Mouse (Mus musculus): Measurements from ENCODE around the gene Ppp4c. TPM values are rescaled to one million over a fixed set of nuclear protein-coding genes. Genes with fewer than 3 reads are reported as not detected.

The Ppp4c gene
- polyA plus RNA-seq, 1 experiment from 2014 or later = 237 TPM

DNA sequence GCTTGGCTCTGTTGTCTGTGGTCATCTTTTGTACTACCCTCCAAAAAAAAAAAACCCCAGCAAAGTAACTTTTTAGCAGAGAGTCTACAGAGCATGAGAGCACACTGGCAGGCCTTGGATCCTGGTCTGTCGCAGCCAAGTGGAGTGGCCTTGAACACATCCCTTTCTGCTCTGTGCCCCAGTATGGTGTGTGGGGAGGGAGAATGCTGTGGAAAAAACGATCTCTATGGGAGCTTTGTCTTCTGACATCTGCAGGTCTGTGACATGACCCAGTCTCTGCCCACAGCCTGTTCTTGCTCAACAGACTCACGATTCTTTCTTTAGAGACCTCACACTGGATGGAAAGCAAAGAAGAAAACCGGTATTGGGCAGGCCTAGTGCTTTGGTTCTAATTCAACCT is 31.3 kb downstream of the Ppp4c start:
- no peak for ATAC-seq (ENCODE audit: insufficient read depth, low FRiP score, low read depth)

DNA sequence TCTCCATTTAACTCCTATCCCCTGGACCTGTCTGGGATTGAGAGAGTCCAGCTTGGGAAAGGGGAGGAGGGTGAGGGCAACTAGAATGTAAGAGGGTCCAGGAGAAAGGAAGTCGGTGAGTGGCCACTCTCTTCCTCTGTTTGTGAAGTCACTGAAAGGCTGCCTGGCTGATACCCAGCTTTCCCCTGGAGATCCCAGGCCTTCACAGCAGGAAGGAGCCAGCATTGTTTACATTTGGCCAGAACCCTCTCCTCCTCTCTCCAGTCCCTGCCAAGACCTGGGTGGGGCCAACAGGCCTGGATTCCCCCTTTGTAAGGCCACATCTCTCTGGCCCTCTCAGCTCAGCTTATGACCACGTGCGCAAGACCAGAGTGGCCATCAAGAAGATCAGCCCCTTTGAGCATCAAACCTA is 31.9 kb downstream of the Ppp4c start:
- peak overlapping the region; percentile 97 for H3K27ac ChIP-seq
- 11% methylated on average over 3 of the region's 3 CpGs for WGBS

More for the DNA sequence above, 31.3 kb downstream of the Ppp4c start:
- Histone ChIP-seq H3K4me1 (peaks cover 40% of the 10 kb centered on the region), H3K27me3 (replicated peaks) (no peaks in the 10 kb centered on the region), H3K36me3 (peaks cover 32% of the 10 kb centered on the region), H3K27ac (peak overlapping the region; percentile 97), H3K4me3 (replicated peaks) (peak overlapping the region; percentile 85), H3K9ac (0 out of 2 replicates have a peak overlapping the region, but pooled peaks have one; percentile 6), H3K4me2 (peak overlapping the region; percentile 88), H3K9me3 (no peaks in the 10 kb centered on the region)
- 40% methylated on average over 4 of the region's 4 CpGs for WGBS

GRCm38 (mm10) chr7:126759672-126760390 is 32.5 kb downstream of the Ppp4c start:
- Histone ChIP-seq H3K4me1 (peaks cover 39% of the 10 kb centered on the region), H3K9me3 (no peaks in the 10 kb centered on the region), H3K27ac (peak overlapping the region; percentile 97), H3K36me3 (peaks cover 26% of the 10 kb centered on the region), H3K27me3 (replicated peaks) (no peaks in the 10 kb centered on the region), H3K9ac (peak overlapping the region; percentile 68), H3K4me2 (peak overlapping the region; percentile 88), H3K4me3 (replicated peaks) (peak overlapping the region; percentile 85)
- ATAC-seq (ENCODE audit: insufficient read depth, low FRiP score, low read depth) = 0 out of 2 replicates have a peak, but pooled peaks have one; percentile 11
- under 1% methylated on average over 23 of the region's 24 CpGs for WGBS

More for the DNA sequence above, 31.9 kb downstream of the Ppp4c start:
- Histone ChIP-seq H3K9me3 (no peaks in the 10 kb centered on the region), H3K36me3 (peaks cover 31% of the 10 kb centered on the region), H3K4me2 (peak overlapping the region; percentile 88), H3K9ac (peak overlapping the region; percentile 68), H3K4me1 (peaks cover 37% of the 10 kb centered on the region), H3K4me3 (replicated peaks) (peak overlapping the region; percentile 85), H3K27me3 (replicated peaks) (no peaks in the 10 kb centered on the region)
- ATAC-seq (ENCODE audit: insufficient read depth, low FRiP score, low read depth) = peak; percentile 67

DNA sequence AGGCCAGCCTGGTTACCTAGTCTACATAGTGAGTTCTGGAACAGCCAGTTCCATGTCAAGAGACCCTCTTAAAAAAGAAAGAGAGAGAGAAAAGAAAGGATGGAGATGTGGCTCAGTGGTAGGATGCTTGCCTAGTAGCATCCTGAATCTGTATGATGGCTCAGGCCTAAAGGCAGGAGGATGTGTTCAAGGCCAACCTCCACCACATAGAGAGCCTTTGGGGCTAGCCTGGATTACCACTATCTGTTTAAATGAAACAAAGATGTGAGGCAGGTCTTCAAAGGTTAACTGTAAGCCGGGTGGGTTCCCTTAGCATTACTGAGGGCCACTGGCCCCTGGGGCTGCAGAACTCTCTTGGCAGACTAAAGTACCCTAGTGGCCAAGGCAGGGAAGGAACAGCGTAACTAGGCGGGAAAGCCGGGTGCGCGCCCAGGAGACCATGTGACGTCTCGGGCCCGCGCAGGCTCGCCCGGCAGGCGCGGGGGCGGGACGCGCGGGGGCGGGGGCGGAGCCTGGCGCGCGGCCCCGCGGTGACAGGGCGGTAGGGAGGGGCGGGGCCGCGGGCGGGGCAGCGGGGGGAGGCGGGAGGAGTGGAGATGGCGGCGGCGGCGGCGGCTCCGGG is 33.1 kb downstream of the Ppp4c start, which contains the start of gene Mapk3:
Gene Mapk3, plus strand, starts transcription at position 552 of the 622 bp plus-strand sequence.
- under 1% methylated on average over 36 of the region's 38 CpGs for WGBS
- peak within 1 kb of the TSS; percentile 88 for H3K4me2 ChIP-seq

GRCm38 (mm10) chr7:126758539-126758938 is 33.8 kb downstream of the Ppp4c start:
- no peak overlapping the region for H3K4me2 ChIP-seq
- H3K4me1 ChIP-seq = peaks cover 35% of the 10 kb centered on the region
- no peak overlapping the region for H3K27ac ChIP-seq
- WGBS = 79% methylated on average over 7 of the region's 7 CpGs
- H3K4me3 ChIP-seq (replicated peaks) = no peak overlapping the region
- H3K9me3 ChIP-seq = no peaks in the 10 kb centered on the region
- H3K36me3 ChIP-seq = peaks cover 13% of the 10 kb centered on the region
- ATAC-seq (ENCODE audit: insufficient read depth, low FRiP score, low read depth) = no peak
- no peaks in the 10 kb centered on the region for H3K27me3 ChIP-seq (replicated peaks)
- no peak overlapping the region for H3K9ac ChIP-seq

More for the DNA sequence above, 33.1 kb downstream of the Ppp4c start, which contains the start of gene Mapk3:
- Histone ChIP-seq H3K9me3 (no peaks in the 10 kb centered on the region), H3K27me3 (replicated peaks) (no peaks in the 10 kb centered on the region), H3K27ac (peak within 1 kb of the TSS; percentile 97), H3K4me3 (replicated peaks) (peak within 1 kb of the TSS; percentile 85), H3K4me1 (peaks cover 35% of the 10 kb centered on the region), H3K9ac (peak within 1 kb of the TSS; percentile 68), H3K36me3 (peaks cover 19% of the 10 kb centered on the region)
- ATAC-seq (ENCODE audit: insufficient read depth, low FRiP score, low read depth) = peak; percentile 63

DNA sequence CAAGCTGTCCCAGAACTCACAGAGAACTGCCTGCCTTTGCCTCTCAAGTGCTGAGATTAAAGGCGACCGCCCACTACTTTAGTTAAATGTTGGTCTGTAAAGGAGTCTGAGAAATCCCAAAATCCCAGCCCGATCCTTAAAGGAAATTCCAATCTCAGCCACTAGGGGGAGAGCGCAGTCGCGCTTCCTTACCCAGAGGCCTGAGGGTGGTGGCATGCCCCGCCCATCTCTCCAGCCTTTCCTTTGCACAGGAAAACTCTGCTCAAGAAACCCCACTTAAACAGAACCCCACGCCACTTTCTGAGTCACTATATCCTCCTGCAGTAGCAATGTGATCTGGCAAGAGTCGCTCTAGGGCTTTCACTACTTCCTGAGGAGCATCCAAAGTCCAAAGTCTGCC is 37.4 kb downstream of the Ppp4c start:
- Histone ChIP-seq H3K9me3 (no peaks in the 10 kb centered on the region), H3K9ac (no peak overlapping the region), H3K4me2 (peak overlapping the region; percentile 23; the same call in 1 of the 2 replicates), H3K27ac (no peak overlapping the region), H3K27me3 (replicated peaks) (no peaks in the 10 kb centered on the region), H3K36me3 (no peaks in the 10 kb centered on the region), H3K4me1 (peaks cover 6% of the 10 kb centered on the region; the same call in 1 of the 2 replicates), H3K4me3 (replicated peaks) (no peak overlapping the region)
- ATAC-seq (ENCODE audit: insufficient read depth, low FRiP score, low read depth) = peak; percentile 53
- WGBS = 1% methylated on average over 9 of the region's 9 CpGs

DNA sequence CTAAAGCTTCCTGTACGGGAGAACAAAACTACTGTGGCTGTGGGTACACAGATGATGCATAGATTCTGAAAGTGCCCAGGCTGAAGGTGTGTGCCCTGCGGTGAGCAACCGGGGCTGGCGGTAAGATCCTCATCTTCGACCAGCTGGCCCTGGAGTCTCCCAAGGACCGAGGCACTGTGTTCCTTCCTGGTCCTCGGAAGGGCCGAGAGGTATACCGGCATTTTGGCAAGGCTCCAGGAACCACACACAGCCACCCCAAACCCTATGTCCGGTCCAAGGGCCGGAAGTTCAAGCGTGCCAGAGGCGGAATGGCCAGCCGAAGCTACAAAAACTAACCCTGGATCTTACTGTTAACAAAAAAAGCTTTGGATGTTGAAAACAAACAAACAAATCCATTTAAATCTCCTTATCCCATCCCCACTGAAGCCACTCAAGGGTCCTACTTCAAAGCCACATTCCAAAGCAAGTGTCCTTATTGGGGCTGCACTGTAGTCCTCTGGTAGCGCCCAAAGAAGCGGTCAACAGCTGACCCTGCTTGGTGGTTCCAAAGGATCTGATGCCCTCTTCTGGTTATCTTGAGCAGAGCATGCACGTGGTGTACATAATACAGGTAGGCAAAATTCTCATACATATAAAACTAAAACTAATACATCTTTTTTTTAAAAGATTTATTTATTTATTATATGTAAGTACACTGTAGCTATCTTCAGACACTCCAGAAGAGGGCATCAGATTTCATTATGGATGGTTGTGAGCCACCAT is 42.5 kb downstream of the Ppp4c start:
- no peak for ATAC-seq (ENCODE audit: insufficient read depth, low FRiP score, low read depth)
- Histone ChIP-seq H3K4me2 (no peak overlapping the region), H3K4me3 (replicated peaks) (no peak overlapping the region), H3K27me3 (replicated peaks) (no peaks in the 10 kb centered on the region), H3K9me3 (no peaks in the 10 kb centered on the region), H3K27ac (no peak overlapping the region), H3K9ac (no peak overlapping the region), H3K36me3 (no peaks in the 10 kb centered on the region), H3K4me1 (0 out of 2 replicates have a peak, but pooled peaks cover 4% of the 10 kb centered on the region)
- WGBS = 91% methylated on average over 17 of the region's 17 CpGs

GRCm38 (mm10) chr7:126748824-126749223 is 43.5 kb downstream of the Ppp4c start:
- Histone ChIP-seq H3K4me1 (0 out of 2 replicates have a peak, but pooled peaks cover 4% of the 10 kb centered on the region), H3K4me2 (no peak overlapping the region), H3K4me3 (replicated peaks) (no peak overlapping the region), H3K27me3 (replicated peaks) (no peaks in the 10 kb centered on the region), H3K27ac (peak overlapping the region; percentile 26; the same call in 1 of the 2 replicates), H3K36me3 (no peaks in the 10 kb centered on the region), H3K9me3 (no peaks in the 10 kb centered on the region), H3K9ac (no peak overlapping the region)
- 66% methylated on average over 7 of the region's 7 CpGs for WGBS
- no peak for ATAC-seq (ENCODE audit: insufficient read depth, low FRiP score, low read depth)

DNA sequence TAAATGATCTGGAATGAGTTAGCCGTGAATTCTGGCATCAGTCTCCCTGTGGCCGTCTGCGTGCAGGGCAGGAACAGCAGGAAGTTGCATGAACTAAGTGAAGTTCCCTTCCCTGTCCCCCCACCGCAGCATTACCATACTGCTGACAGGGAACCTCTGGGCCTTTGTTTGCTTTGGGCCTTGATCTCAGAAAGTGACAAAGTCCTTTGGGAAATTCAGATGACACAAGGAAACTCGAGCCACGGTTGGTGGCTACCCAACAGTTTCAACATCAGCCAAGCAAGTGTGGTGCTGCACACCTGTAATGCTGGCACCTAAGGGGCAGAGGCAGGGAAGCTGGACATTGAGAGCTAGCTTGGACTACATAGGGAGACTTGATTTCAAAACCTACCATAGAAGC is 45.5 kb downstream of the Ppp4c start:
- ATAC-seq (ENCODE audit: insufficient read depth, low FRiP score, low read depth) = 0 out of 2 replicates have a peak, but pooled peaks have one; percentile 39
- no peaks in the 10 kb centered on the region for H3K9me3 ChIP-seq
- 0 out of 2 replicates have a peak, but pooled peaks cover 4% of the 10 kb centered on the region for H3K4me1 ChIP-seq
- 27% methylated on average over 6 of the region's 6 CpGs for WGBS
- no peaks in the 10 kb centered on the region for H3K27me3 ChIP-seq (replicated peaks)
- H3K4me2 ChIP-seq = no peak overlapping the region
- H3K9ac ChIP-seq = no peak overlapping the region
- H3K4me3 ChIP-seq (replicated peaks) = no peak overlapping the region
- peak overlapping the region; percentile 67 for H3K27ac ChIP-seq
- H3K36me3 ChIP-seq = no peaks in the 10 kb centered on the region

DNA sequence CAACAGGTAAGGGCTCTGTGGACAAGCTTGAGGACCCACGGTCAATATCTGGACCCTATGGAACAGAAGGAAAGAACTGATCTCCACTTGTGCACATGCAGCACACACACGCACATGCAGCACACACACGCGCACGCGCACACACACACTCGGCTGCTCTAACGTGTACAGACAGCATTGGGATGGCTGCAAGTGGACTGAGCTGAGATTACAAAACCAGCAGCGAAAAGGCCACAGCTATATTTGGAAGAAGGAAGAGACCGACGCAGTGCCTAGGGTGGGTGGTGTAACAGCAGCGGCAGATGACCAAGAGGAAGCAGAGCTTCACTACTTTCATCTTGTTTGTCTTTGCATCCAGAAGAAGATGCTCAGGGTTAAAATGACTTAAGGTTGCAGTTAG is 46.2 kb downstream of the Ppp4c start:
- no peaks in the 10 kb centered on the region for H3K9me3 ChIP-seq

DNA sequence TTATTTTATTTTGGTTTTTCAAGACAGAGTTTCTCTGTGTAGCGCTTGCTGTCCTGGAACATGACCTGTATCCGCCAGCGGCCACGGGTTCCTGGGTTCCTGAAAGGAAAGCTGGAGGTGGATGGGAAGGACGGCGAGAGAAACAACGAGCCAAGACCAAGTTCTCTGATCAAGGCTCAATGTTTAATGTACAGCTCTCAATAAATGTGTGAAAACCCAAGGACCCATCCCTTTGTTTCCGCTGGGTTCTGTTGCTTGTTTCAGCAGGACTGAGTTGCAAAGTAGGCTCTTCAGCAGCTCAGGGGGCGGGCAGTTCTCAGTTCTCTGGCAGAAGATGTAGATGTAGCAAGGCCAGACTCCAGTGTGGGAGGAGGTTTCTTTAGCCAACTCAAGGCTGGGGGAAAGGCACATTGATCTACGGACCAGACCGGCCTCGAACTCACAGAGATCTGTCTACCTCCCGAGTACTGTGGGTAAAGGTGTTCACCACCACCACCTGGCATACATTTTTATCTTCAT is 50.3 kb downstream of the Ppp4c start:
- no peak overlapping the region for H3K4me3 ChIP-seq (replicated peaks)
- no peak for ATAC-seq (ENCODE audit: insufficient read depth, low FRiP score, low read depth)
- H3K36me3 ChIP-seq = no peaks in the 10 kb centered on the region
- H3K27me3 ChIP-seq (replicated peaks) = no peaks in the 10 kb centered on the region
- H3K27ac ChIP-seq = no peak overlapping the region
- H3K4me2 ChIP-seq = no peak overlapping the region
- no peak overlapping the region for H3K9ac ChIP-seq
- H3K9me3 ChIP-seq = no peaks in the 10 kb centered on the region
- WGBS = 91% methylated on average over 13 of the region's 13 CpGs
- no peaks in the 10 kb centered on the region for H3K4me1 ChIP-seq

More for the DNA sequence above, 46.2 kb downstream of the Ppp4c start:
- 0 out of 2 replicates have a peak, but pooled peaks cover 4% of the 10 kb centered on the region for H3K4me1 ChIP-seq
- H3K36me3 ChIP-seq = no peaks in the 10 kb centered on the region
- no peak overlapping the region for H3K4me2 ChIP-seq
- H3K9ac ChIP-seq = no peak overlapping the region
- no peaks in the 10 kb centered on the region for H3K27me3 ChIP-seq (replicated peaks)
- no peak overlapping the region for H3K4me3 ChIP-seq (replicated peaks)
- H3K27ac ChIP-seq = peak overlapping the region; percentile 49
- 83% methylated on average over 12 of the region's 12 CpGs for WGBS
- ATAC-seq (ENCODE audit: insufficient read depth, low FRiP score, low read depth) = no peak
